Mouse (Mus musculus) frontal cortex, adult (tissue): ENCODE measurements around the gene Adora1.

Experiments
- ATAC-seq: cut with Nextera tagmentation; 2 replicates; pipeline ENCODE4 v1.9.2; 2017; ENCODE audit warnings: mild to moderate bottlenecking, moderate library complexity, mixed read lengths; ENCODE audit not compliant: low TSS enrichment

The Adora1 gene

DNA sequence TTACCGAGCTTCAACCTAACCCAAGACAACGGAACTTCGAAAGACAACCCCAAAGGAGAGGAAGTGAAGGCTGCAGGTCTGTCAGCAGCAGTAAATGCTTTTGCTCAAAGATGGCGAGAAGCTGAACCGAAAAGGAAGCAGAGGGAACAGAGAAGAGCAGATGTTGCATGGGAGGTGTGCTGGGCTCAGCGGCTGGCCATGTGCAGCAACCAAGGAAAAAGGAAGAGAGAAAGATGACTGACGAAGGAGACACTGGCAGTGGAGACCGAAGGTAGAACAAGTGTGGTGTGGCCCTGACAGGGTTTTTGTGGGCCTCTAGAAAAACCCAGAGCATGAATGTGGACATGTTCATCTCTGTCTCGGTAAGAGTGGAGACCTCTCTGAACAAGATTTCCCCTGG, 5.5 kb upstream of the Adora1 start:
- ATAC-seq, result peak; percentile 34; the same call in 1 of the 2 replicates

DNA sequence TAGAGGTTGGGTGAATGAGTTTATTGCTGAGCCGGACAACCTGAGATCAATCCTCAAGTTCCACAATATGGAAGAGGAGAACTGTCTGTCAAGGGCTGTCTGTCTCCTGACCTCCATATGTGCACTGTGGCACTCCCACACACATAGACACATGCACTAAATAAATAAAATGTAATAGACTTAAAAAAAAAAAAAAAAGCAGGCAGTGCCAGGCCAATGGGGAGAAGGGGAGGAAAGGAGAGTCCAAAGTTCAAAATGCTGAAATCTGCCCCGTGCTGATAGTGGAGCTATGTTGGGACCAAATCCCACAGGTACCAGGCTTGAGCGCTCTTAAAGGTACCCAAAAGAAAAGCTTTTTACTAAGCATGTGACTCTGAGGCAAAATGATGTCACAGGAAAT, 2.2 kb upstream of the Adora1 start:
- no peak for ATAC-seq

DNA sequence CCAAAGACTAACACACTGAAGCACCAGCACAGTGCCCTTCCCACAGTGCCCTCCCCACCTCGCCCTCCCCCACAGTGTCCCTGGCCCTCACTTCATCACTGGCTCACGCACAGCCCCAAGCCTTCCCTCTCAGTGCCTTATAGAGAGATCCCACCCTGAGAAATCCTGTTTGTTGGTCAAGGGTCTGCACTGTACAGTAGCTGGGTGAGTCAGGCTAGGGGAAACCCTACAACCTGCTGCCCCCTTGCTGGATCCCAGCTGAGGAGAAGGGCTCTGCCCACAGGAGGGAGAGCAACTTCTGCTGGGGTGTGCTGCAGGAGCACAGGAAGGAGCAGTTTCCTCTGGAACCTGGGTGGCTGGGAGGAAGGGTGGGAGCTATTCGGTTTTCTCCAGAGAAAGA, 911 bp upstream of the Adora1 start:
- no peak for ATAC-seq

DNA sequence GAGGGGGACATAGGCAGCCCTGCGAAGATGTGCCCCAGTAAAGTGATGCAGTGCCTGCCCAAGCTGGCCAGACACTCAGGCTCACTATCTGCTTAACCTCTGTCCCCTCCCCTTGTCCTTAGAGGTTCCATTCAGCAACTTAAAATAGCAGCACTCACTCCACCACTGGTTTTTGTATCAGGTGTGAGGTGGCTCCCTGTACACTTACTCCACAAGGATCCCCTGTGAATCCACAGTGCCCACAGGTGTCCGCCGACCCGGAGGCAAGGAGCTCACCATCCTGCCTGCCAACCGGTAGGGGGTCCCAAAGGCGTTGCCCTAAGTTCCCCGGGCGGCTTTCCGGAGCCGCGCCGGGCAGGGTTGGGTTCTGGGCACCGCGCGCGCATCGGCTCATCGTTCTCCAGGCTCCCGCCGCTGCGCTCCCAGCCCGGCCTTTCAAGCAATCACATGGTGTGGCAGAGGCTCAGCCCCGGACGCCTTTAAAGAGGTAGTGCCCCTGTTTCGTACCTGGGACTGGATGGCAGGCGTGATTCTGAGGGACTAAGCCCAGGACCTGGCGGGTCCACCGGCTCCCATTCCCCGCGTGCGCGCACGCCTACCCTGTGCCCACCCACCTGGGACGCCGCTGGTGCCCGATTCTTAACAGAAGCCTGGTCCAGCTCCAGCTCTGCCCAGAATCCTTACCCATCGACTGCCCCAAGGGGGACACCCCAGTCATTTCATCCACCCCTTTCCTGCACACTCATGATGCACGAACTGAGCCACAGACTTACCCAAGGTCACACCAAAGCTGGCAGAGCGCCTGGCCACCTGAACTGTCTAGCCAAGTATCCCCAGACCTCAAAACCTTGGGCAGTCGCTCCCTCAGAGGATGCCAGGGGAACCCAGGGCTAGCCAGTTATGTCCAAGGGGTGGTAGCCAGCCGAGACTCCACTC, 508 bp downstream of the Adora1 start:
- ATAC-seq, result peak; percentile 49

DNA sequence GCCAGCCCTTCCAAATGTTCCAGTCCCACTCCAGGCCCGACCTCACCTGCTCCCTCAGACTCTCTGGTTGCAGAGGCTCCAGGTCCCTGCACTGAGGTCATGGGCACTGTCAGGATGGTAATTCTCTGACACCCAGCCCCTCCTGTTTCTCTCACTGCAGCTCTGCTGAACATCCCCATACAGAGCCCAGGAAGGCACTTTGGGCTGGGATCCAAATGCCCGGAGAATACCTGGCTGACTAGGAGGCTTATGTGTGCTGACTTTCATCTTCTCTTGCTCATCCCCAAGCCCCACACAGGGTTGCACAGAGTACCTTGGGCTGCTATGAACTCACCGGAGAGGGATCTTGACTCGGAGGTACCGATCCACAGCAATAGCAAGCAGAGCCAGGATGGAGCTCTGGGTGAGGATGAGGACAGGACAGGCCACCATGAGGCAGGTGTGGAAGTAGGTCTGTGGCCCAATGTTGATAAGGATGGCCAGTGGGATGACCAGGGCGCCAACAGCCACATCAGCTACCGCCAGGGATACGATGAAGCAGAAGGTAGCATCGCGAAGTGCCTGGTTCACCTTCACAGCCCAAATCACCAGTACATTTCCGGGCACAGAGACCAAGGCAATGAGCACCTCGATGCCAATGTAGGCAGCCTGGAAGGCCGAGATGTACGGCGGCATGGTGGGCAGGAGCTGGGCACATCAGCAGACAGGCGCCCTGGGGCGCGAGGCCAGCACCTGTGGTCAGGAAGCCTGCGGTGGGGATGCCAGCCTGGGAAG, 1.4 kb downstream of the Adora1 start:
- no peak for ATAC-seq

DNA sequence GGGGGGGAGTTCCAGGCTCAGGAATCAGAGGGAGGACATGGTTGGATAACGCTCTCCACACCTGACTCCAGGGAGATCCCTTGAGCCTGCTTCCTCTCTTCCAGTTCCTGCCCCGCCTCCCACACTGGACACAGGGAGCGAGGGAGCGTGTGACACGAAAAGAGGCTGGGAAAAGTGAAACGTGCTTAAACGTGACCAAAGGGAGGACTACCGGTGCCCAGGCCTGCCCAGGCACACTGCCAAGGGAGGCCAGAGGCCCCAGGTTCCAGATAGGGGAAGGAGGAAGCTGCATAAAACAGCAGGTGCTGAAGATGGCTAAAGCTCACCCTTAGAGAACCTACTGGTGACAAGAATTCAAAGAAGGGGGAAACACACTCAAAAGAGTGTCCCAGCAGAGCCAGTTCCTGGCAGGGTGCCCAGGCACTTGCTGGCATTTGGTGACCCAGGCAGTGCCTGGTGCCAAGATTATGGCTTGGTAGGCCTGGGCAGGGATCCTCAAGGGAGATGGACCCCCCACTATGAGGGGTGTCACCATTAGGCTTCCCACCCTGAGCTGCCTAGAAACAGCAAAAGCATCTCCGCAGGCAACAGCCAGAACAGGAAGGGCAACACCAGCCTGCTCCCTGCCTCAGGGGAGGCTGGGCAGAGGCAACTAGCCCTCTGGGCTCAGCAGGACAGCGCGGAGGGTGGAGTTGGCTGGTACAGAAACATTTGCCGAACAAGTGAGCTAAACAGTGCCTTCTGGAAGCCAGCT, 2.3 kb downstream of the Adora1 start:
- ATAC-seq, result peak; percentile 8; the same call in 1 of the 2 replicates

DNA sequence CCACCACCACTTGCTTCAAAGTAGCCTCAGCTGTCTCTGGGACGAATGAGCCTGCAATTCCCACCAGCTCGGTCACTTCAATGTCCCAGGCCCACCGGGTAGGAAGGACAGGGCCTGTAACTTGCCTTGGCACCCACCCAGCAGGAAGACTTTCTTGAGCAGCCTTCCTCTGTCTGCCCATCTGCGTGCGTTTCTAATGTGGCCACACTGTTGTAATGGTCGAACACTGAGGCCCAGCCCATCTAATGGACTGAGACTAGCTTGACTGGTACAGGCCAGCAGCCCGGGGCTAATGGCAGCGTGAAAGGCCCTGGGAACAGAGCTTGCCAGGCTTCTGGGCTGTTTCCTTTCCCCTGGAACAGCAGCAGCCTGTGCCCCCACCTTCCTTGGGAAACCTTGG, 2.9 kb downstream of the Adora1 start:
- no peak for ATAC-seq

DNA sequence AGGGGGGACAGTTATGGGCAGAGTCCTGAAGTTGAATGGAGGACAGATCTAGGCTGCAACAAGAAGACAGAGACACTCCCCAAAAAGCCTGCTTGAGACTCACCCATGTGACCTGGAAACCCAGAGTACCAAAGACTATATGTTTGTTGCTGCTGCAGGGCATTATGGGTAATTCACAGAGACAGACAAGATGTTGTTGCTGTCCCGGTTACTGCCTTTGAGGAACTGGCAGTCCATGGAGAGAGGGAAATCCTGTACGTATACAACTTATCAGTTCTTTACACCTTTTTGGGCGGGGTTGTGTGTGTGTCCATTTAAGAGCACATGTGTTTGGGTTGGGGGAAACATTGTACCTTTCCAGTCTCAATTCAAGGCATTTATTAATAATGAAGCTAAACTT, 3.5 kb downstream of the Adora1 start:
- ATAC-seq, result no peak

DNA sequence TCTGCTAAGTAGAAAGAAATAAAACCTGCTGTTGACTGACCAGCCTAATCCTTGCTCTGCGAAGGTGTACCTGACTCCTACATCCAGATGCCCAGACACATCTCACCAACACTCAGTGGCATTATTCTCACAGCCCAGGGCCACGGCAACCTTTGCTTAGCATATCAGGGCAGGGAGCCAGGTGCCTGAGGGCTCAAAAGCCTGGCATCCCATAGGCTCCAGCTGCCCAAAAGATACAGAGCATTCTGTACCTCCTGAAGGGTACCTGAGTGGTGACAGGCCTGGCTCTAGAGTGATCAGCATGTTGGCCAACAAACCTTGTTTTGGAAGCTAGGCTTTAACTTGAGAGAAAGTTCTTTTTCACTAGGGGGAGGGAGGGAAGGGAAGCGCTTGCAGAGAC, 4.0 kb downstream of the Adora1 start:
- no peak for ATAC-seq

DNA sequence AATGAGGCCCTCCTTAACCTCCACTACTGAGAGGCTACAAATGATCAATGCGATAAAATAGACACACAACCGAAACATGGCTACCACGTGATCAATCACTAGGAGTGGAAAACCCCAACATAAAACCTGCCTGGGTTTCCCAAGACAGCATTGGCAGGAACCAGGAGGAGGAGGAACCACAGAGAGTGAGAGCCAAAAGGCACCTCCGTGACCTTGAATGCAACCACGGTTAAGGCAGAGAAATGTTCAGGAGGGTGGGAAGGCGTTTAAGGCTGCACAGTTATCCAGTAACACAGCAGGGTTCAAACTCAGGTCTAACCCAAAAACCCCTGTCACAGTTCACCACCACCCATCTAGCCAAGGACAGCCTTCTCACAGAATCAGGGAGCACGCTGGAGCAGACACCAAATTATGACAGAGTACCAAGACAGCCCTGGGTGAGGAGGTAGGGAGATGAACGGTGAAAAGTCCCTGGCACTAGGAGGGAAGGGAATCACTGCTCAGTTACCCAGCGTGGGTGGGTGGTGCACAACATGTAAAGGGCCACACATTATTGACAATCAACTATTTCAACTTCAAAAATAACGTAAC, 4.5 kb downstream of the Adora1 start:
- ATAC-seq, result no peak

DNA sequence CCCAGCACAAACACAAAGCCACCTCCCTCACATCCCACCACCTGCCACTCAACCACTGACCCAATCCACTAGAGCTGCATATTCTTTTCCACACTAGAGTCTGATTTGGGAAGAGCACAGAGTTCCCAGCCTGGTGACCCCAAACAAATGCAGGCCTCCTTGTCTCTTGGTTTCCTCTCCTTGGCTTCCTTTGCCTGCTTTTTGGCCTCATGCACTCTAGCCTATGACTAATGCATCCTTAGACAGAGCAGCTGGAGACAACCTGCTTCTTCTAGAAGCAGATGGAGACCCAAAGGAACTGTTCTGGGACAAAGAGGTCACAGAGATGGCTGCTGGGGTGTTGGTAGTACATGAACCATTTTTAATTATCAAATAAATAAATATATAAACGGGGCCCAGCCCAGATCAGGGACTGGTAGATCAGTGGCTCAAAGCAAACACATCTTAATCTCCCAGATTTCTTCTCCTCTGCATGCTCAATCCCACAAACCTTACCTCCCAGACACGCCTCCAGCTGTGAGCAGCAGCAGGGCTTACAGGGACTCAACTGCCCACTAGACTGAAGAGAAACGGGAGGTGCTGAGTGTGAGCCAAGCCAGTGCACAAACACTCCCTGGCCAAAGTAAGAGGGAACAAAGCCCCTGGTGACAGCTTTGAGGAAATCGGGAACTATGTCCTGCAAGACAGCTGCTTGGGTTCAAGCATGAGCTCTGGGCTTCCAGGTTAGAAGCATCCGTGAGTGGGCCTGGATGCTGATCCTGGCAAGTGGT, 5.2 kb downstream of the Adora1 start:
- no peak for ATAC-seq

DNA sequence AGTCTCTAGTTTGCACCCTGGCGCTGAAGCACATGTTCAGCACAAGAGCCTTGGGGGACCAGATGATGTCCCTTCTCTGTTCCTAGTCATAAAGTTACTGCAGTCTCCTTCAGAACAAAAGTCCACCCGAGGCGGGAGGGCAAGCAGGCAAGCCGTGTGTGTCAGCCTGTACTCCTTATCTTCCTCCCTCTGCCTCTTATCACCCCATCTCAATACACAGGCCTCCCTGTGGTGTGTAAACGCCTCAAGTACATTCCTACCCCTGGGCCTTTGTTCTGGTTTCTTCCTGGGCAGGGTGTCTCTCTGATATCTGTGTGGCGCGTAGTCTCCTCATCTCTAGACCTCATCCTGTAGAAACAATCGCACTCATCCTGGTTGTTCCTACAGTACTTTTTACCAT, 8.5 kb downstream of the Adora1 start:
- no peak for ATAC-seq

DNA sequence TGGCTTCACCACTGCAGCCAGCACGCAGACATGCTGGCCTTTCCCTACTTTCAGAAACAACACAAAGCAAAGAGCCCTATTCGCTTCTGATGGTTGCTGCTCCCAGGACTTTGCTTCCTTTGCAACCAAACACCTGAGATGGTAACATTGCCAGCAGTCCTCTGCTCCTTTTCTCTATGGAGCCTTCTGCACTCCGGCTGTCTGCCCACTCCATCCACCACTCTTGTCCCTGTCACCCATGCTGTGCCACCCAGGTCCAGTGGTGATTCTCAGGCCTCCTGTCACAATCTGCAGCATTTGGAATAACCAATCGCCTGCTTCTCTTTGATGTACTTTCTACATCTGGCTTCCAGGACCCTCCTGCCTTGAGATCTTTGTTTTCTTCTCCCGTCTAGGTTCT, 9.9 kb downstream of the Adora1 start:
- ATAC-seq, result no peak

DNA sequence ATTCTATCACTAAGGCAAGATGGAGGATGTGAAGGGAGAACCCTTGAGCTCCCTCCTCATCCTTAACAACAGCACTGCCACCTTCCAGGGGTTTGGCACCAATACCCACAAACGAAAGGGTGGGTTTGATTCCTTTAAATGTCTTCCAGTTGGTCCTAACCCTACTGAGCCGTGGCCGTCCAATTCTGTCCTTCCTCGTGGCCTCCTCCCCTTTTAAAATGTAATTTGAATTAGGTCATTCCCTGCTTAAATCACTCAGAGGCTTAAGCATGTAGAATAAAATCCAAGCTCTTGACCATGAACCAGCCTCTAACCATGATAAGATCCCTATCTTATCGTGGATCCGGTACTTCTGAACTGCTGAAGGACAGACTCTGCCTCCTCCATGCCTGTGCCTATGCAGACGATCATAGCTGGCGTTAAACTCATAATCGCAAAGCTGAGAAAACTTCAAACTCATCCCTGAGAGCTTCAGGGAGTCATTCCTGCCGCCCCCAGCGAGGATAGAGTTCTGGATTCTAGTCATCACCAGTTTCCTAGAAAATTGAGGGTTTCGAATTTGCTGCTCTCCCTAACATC, 10.5 kb downstream of the Adora1 start:
- ATAC-seq, result no peak

DNA sequence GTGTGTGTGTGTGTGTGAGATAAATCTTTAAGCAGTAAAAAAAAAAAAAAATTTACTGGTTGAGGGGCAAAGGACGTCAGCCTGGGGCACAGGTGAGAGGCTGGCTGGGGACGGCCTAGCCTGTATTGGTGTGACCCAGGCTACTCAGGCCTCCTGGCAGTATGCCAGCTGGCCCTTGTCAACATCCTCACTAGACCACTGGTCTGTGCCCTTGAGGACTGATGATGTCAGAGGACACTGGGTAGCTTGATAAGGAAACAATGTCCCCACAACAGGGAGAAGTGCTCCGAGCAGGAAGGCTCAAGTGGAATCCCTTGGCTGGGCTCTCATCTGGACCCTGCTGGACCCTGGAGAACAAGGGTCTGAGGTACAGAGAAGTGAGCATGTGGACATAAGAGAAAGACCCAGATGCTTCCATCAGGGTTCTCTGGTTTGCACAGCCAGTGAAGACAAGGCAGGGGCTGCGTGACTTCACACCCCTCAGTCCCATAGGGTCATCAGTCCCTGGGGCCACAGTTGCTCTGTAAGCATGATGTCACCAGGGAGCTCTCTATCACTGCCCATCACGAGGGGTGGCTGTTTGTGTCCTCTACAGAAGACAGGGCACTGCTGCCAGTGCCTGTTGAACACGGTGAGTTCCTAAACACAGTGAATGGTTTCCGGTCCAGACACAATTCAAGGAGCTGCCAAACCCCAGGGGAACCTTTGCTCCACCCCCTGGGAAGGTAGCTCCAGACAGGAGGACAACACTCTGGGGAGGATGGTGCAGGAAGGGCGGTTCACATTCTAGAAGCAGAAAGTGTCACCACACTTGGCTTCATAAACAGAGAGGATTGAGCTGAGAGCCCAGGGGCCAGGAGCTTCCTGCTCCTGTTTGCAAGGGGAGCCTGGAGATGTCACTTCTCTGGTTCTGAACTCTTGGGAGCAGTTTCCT, 12.8 kb downstream of the Adora1 start:
- no peak for ATAC-seq

DNA sequence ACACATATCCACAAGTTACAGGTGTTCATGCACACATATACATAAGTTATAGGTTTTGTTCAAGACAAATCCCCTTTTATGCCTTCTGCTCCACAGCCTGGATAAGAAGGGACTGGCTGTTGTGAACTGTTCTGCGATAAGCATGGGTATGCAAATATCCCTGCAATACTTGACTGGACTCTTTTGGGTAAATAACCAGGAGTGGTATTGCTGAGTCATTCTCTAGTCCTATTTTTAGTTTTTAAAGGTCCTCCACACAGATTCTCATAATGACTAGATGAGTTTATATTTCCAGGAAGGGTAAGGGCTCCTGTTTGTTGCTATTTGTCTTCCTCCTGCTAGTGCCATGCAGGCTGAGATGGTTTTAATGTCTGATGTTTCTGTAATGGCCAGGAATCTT, 14.1 kb downstream of the Adora1 start:
- ATAC-seq, result no peak

DNA sequence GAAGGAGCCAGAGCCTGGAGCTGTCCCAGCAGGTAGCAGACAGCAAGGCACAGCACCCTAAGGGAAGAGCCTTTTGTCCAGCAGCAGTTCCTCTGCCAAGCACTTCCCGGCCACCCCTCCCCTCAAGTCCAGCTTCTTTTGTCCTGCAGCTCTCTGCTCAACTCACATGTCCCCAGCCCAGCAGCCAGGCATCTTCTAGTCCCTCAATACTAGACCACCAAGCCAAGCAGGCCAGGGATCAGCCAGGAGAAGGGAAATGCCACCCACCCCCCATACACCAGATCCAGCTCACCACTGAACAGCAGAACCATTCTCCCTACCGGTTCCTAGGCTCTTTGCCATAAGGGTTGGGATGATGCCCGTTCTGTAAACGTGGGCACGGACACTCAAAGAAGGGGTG, 15.6 kb downstream of the Adora1 start:
- ATAC-seq, result no peak

DNA sequence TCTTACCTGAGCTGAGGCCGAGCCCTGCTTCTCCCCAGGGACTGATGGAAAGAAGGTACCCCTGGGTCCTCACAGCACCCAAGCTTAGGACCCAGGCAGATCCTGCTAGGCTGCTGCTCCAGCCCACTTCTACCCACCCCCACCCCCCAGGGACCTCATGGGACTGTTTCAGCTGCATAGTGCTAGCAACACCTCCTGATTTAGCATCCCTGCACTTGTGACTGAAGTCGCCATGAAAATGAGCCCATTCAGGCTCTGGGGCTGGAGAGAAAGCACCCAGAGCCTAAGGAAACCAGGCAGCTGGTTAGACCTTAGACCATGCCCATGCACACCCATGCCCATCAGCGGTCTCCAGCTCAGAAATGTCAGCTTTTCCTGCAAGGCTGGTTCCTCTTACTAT, 17.3 kb downstream of the Adora1 start:
- peak; percentile 55 for ATAC-seq

DNA sequence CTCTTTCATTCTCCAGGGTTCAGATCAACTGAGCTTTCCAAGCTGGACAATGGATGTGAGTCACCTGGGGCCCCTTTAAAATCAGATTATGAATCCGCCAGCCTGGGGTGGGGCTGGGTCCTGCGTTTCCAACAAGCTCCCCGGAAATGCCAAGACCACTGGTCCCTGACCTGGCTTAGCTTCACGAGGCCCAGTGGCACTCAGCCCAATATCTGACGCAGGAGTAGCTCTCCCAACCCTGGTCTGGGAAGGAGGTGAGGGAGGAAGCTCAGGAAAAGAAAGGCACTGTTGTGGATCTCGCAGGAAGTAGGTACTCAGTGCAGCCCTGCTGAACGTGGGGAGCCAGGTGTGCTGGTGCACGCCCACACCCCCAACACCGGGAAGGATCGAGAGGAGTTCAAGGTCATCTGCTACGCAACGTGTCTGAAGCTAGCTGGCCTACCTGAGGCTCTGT, 18.2 kb downstream of the Adora1 start:
- no peak for ATAC-seq

DNA sequence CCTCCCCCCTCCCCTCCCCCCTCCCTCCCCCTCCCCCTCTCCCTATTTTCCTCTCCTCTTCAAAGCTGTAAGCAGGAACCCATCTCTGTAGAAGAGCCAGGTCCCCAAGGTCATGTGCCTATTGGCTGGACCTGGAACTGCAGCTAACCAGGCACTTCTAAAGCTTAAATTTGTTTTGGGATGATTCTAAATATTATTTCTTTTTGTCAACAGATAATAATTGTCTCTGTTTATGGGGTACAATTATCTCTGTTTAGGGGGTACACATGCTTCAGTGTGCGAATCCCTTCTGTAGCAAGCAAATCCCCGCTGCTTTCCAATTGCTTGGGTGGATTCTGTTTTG, 18.6 kb downstream of the Adora1 start:
- no peak for ATAC-seq
